Mouse (Mus musculus) midbrain, postnatal 0 days (tissue): ENCODE results near the gene Akap12. TPM values are rescaled to one million over a fixed set of nuclear protein-coding genes. Genes with fewer than 3 reads are reported as not detected.

Experiments used
- ATAC-seq: fragments of 200-750 bp; cut with Nextera tagmentation; 2 replicates; pipeline ENCODE4 v1.8.0; 2017; ENCODE audit warnings: moderate number of reproducible peaks, mild to moderate bottlenecking, moderate TSS enrichment, moderate library complexity; ENCODE audit not compliant: low FRiP score
- DNase-seq: peaks from one replicate; pipeline ENCODE4 v3.0.0-alpha.2; 2015; ENCODE audit warnings: low spot score
- H3K27ac ChIP-seq: fragments of 300-500 bp; sonication (generic); 2 replicates; pipeline ENCODE4 v1.5.1; 2014; ENCODE audit warnings: low read depth, mild to moderate bottlenecking, low read length, mixed read lengths
- H3K27me3 ChIP-seq: fragments of 300-500 bp; sonication (generic); 2 replicates; pipeline ENCODE4 v1.6.1; 2014; ENCODE audit warnings: low read length, control low read depth, mixed read lengths; ENCODE audit not compliant: insufficient read depth
- H3K36me3 ChIP-seq: fragments of 300-500 bp; sonication (generic); 2 replicates; pipeline ENCODE4 v1.6.1; 2014; ENCODE audit warnings: low read length, control low read depth, mixed read lengths; ENCODE audit not compliant: insufficient read depth
- H3K4me1 ChIP-seq: fragments of 300-500 bp; sonication (generic); 2 replicates; pipeline ENCODE4 v1.6.1; 2014; ENCODE audit warnings: mild to moderate bottlenecking, control low read depth, antibody characterized with exemption, low read length, mixed read lengths; ENCODE audit not compliant: insufficient read depth
- H3K4me2 ChIP-seq: fragments of 300-500 bp; sonication (generic); 2 replicates; pipeline ENCODE4 v1.6.1; 2014; ENCODE audit warnings: low read depth, mild to moderate bottlenecking, low read length, mixed read lengths; ENCODE audit not compliant: poor library complexity, severe bottlenecking
- H3K4me3 ChIP-seq: fragments of 300-500 bp; sonication (generic); 2 replicates; pipeline ENCODE4 v1.5.1; 2014; ENCODE audit warnings: low read depth, mild to moderate bottlenecking, low read length, moderate library complexity
- H3K9ac ChIP-seq: fragments of 300-500 bp; sonication (generic); replicated peaks from 2 replicates; pipeline ENCODE4 v1.6.1; 2014; ENCODE audit warnings: mild to moderate bottlenecking, low read length, moderate library complexity, mixed read lengths; ENCODE audit not compliant: poor library complexity, severe bottlenecking
- H3K9me3 ChIP-seq: fragments of 300-500 bp; sonication (generic); 2 replicates; pipeline ENCODE4 v1.6.1; 2016; ENCODE audit warnings: low read length, control low read depth
- CTCF ChIP-seq: IDR thresholded peaks from 2 replicates; pipeline ENCODE4 v1.5.1; 2016; ENCODE audit warnings: antibody characterized with exemption, mild to moderate bottlenecking
- WGBS: fragments of 180-500 bp; shearing (Covaris S2); extraction: QIAGEN DNeasy Blood & Tissue Kit; methylation state at CpG from one replicate; pipeline ENCODE4 v1.1.7; 2014; 5-methylcytosine and 5-hydroxymethylcytosine counted together
- polyA plus RNA-seq: library from polyadenylated mRNA; unstranded; fragments of >200 nt; fragmentation: Nextera tagmentation; extraction: Ambion mirVana; gene quantifications from 2 replicates; pipeline ENCODE4 v1.2.1, GENCODE M21; 2015
- total RNA-seq: library from RNA; depleted of rRNA; stranded (reverse); fragments of >200 nt; gene quantifications from 2 replicates; pipeline ENCODE4 v1.2.3, GENCODE M21; 2014

Gene Akap12
- total and polyA plus RNA-seq, 2 experiments from 2014 or later: 36.8 to 49.6 TPM

- WGBS: 43% methylated on average over 5 of the region's 5 CpGs
- no peak; the same call in 1 of the 2 replicates for ATAC-seq
- DNase-seq: peak; percentile 79
- Histone ChIP-seq H3K27me3 (no peaks in the 10 kb centered on the region), H3K4me3 (no peak overlapping the region), H3K4me1 (no peaks in the 10 kb centered on the region), H3K9ac (no peak overlapping the region), H3K27ac (no peak overlapping the region), H3K36me3 (peaks cover 8% of the 10 kb centered on the region; the same call in 1 of the 2 replicates), H3K9me3 (no peaks in the 10 kb centered on the region), H3K4me2 (no peak overlapping the region)
- peak; percentile 84 for TF ChIP-seq CTCF
Observed at GRCm38 (mm10) chr10:4372011-4372410, 105.8 kb downstream of the Akap12 start.

- WGBS: 59% methylated on average over 4 of the region's 4 CpGs
- Histone ChIP-seq H3K27ac (no peak overlapping the region), H3K36me3 (peaks cover 8% of the 10 kb centered on the region; the same call in 1 of the 2 replicates), H3K9me3 (no peaks in the 10 kb centered on the region), H3K9ac (no peak overlapping the region), H3K27me3 (no peaks in the 10 kb centered on the region), H3K4me3 (no peak overlapping the region), H3K4me2 (no peak overlapping the region), H3K4me1 (no peaks in the 10 kb centered on the region)
- no peak for TF ChIP-seq CTCF
- ATAC-seq: no peak
- DNase-seq: no peak
Observed at GRCm38 (mm10) chr10:4373558-4373957, 107.4 kb downstream of the Akap12 start.

- Histone ChIP-seq H3K27ac (no peak overlapping the region), H3K4me1 (no peaks in the 10 kb centered on the region), H3K27me3 (no peaks in the 10 kb centered on the region), H3K36me3 (0 out of 2 replicates have a peak, but pooled peaks cover 8% of the 10 kb centered on the region), H3K9me3 (no peaks in the 10 kb centered on the region), H3K4me3 (no peak overlapping the region), H3K9ac (no peak overlapping the region), H3K4me2 (no peak overlapping the region)
- WGBS: 96% methylated on average over 7 of the region's 7 CpGs
- TF ChIP-seq CTCF: no peak
- no peak for DNase-seq
- ATAC-seq: no peak
Observed at GRCm38 (mm10) chr10:4374239-4374638, 108.1 kb downstream of the Akap12 start.

- ATAC-seq: no peak
- no peaks in the 10 kb centered on the region for H3K9me3 ChIP-seq
- H3K4me3 ChIP-seq: no peak overlapping the region
- no peaks in the 10 kb centered on the region for H3K4me1 ChIP-seq
- TF ChIP-seq CTCF: no peak
- no peak for DNase-seq
- H3K27ac ChIP-seq: no peak overlapping the region
- 94% methylated on average over 4 of the region's 4 CpGs for WGBS
- 0 out of 2 replicates have a peak, but pooled peaks cover 8% of the 10 kb centered on the region for H3K36me3 ChIP-seq
- no peaks in the 10 kb centered on the region for H3K27me3 ChIP-seq
- no peak overlapping the region for H3K4me2 ChIP-seq
- H3K9ac ChIP-seq: no peak overlapping the region
Observed at GRCm38 (mm10) chr10:4374734-4375133, 108.6 kb downstream of the Akap12 start.

- DNase-seq (no peak), ATAC-seq (no peak)
- no peak overlapping the region for H3K4me3 ChIP-seq
- no peak overlapping the region for H3K27ac ChIP-seq
- no peaks in the 10 kb centered on the region for H3K27me3 ChIP-seq
- H3K9me3 ChIP-seq: no peaks in the 10 kb centered on the region
- H3K4me2 ChIP-seq: no peak overlapping the region
- H3K36me3 ChIP-seq: 0 out of 2 replicates have a peak, but pooled peaks cover 3% of the 10 kb centered on the region
- H3K9ac ChIP-seq: no peak overlapping the region
- no peaks in the 10 kb centered on the region for H3K4me1 ChIP-seq
- WGBS: 28% methylated on average over 7 of the region's 7 CpGs
- TF ChIP-seq CTCF: no peak
Observed at GRCm38 (mm10) chr10:4375267-4375666, 109.1 kb downstream of the Akap12 start.

GRCm38 (mm10) chr10:4376461-4376860, 110.3 kb downstream of the Akap12 start:
- Histone ChIP-seq H3K27me3 (no peaks in the 10 kb centered on the region), H3K9me3 (no peaks in the 10 kb centered on the region), H3K4me2 (no peak overlapping the region), H3K4me1 (no peaks in the 10 kb centered on the region), H3K27ac (no peak overlapping the region), H3K4me3 (no peak overlapping the region), H3K9ac (no peak overlapping the region), H3K36me3 (0 out of 2 replicates have a peak, but pooled peaks cover 3% of the 10 kb centered on the region)
- WGBS: 83% methylated on average over 7 of the region's 7 CpGs
- DNase-seq (no peak), ATAC-seq (no peak)
- TF ChIP-seq CTCF: no peak
